Mouse (Mus musculus) central nervous system, embryonic 11.5 days (tissue): ENCODE measurements around the gene Trip12. TPM values are rescaled to one million over a fixed set of nuclear protein-coding genes. Genes with fewer than 3 reads are reported as not detected.

Source experiments
- polyA plus RNA-seq: library from polyadenylated mRNA; depleted of rRNA; stranded (reverse); fragments of >200 nt; gene quantifications from 2 replicates; pipeline ENCODE4 v1.2.3, GENCODE M21; 2012; rRNA removed

Gene Trip12
- 123 and 137 TPM in 2 replicates for polyA plus RNA-seq

GRCm38 (mm10) chr1:84840018-84840664, at the start of gene Trip12:
Gene Trip12, minus strand, starts transcription at chr1:84840516.

GRCm38 (mm10) chr1:84839309-84840017, 853 bp downstream of the Trip12 start, which contains the start of gene Fbxo36:
Gene Fbxo36, plus strand, starts transcription at chr1:84839841.

GRCm38 (mm10) chr1:84695517-84696411, 144.6 kb downstream of the Trip12 start, which contains the start of gene Dner:
Gene Dner, minus strand, starts transcription at chr1:84696221.

Other genes starting within 250 kb of the Trip12 start
- gene Dner, start 144.3 kb downstream of the Trip12 start, polyA plus RNA-seq: 15.5 and 18.0 TPM in 2 replicates
- gene Fbxo36, start 675 bp downstream of the Trip12 start, polyA plus RNA-seq: 4.4 and 5.6 TPM in 2 replicates
- gene Slc16a14, start 94.6 kb upstream of the Trip12 start, polyA plus RNA-seq: 3.0 and 5.0 TPM in 2 replicates